Mouse (Mus musculus): ENCODE measurements around the gene Zar1l.
"Not testable (repeated sequence)": the region's sequence is repeated elsewhere in the genome, so short reads cannot be mapped to it uniquely, and the experiment has no call there.

Zar1l gene

GRCm38 (mm10) chr5:150518064-150518463 is at the start of gene Zar1l:
TSS of gene Zar1l (minus strand) at chr5:150518164.
- no peak for DNase-seq (ENCODE audit: low read depth, low spot score)

- no peak for DNase-seq (ENCODE audit: low read depth, low spot score)
Observed at GRCm38 (mm10) chr5:150566971-150567370, 49.0 kb upstream of the Zar1l start.

- DNase-seq (ENCODE audit: low read depth, low spot score) = no peak
Observed at GRCm38 (mm10) chr5:150566226-150566625, 48.3 kb upstream of the Zar1l start.

GRCm38 (mm10) chr5:150564426-150564825 is 46.5 kb upstream of the Zar1l start:
- DNase-seq (ENCODE audit: low read depth, low spot score) = no peak

GRCm38 (mm10) chr5:150561783-150562182 is 43.8 kb upstream of the Zar1l start:
- no peak for DNase-seq (ENCODE audit: low read depth, low spot score)

- DNase-seq (ENCODE audit: low read depth, low spot score) = no peak
Observed at GRCm38 (mm10) chr5:150561376-150561775, 43.4 kb upstream of the Zar1l start.

GRCm38 (mm10) chr5:150560851-150561250 is 42.9 kb upstream of the Zar1l start:
- no peak for DNase-seq (ENCODE audit: low read depth, low spot score)

GRCm38 (mm10) chr5:150559519-150560103 is 41.6 kb upstream of the Zar1l start:
- DNase-seq (ENCODE audit: low read depth, low spot score) = no peak

- no peak for DNase-seq (ENCODE audit: low read depth, low spot score)
Observed at GRCm38 (mm10) chr5:150551637-150552036, 33.7 kb upstream of the Zar1l start.

GRCm38 (mm10) chr5:150543184-150543583 is 25.2 kb upstream of the Zar1l start:
- no peak for DNase-seq (ENCODE audit: low read depth, low spot score)

GRCm38 (mm10) chr5:150541302-150541701 is 23.3 kb upstream of the Zar1l start:
- no peak for DNase-seq (ENCODE audit: low read depth, low spot score)

- no peak for DNase-seq (ENCODE audit: low read depth, low spot score)
Observed at GRCm38 (mm10) chr5:150525239-150525638, 7.3 kb upstream of the Zar1l start.

GRCm38 (mm10) chr5:150522867-150523234 is 4.9 kb upstream of the Zar1l start:
- no peak for DNase-seq (ENCODE audit: low read depth, low spot score)

GRCm38 (mm10) chr5:150521937-150522866 is 4.2 kb upstream of the Zar1l start, which contains the start of gene Brca2:
TSS of gene Brca2 (plus strand) at chr5:150522630.
- peak; percentile 83 for DNase-seq (ENCODE audit: low read depth, low spot score)

GRCm38 (mm10) chr5:150519551-150519950 is 1.6 kb upstream of the Zar1l start:
- DNase-seq (ENCODE audit: low read depth, low spot score) = no peak

GRCm38 (mm10) chr5:150514027-150514426 is 3.9 kb downstream of the Zar1l start:
- no peak for DNase-seq (ENCODE audit: low read depth, low spot score)

GRCm38 (mm10) chr5:150513264-150513663 is 4.7 kb downstream of the Zar1l start:
- no peak for DNase-seq (ENCODE audit: low read depth, low spot score)

- no peak for DNase-seq (ENCODE audit: low read depth, low spot score)
Observed at GRCm38 (mm10) chr5:150510451-150511225, 7.3 kb downstream of the Zar1l start.

GRCm38 (mm10) chr5:150495792-150496191 is 22.2 kb downstream of the Zar1l start:
- DNase-seq (ENCODE audit: low read depth, low spot score) = no peak

GRCm38 (mm10) chr5:150491573-150492173 is 26.3 kb downstream of the Zar1l start:
- not testable (repeated sequence) for DNase-seq (ENCODE audit: low read depth, low spot score)

GRCm38 (mm10) chr5:150490821-150491220 is 27.1 kb downstream of the Zar1l start:
- no peak for DNase-seq (ENCODE audit: low read depth, low spot score)

GRCm38 (mm10) chr5:150490285-150490684 is 27.7 kb downstream of the Zar1l start:
- DNase-seq (ENCODE audit: low read depth, low spot score) = no peak

Measured in retina, postnatal 7 days (tissue).